Mouse (Mus musculus) lung, adult 2 months (tissue): ENCODE results near the gene Mob3a. TPM values are rescaled to one million over a fixed set of nuclear protein-coding genes. Genes with fewer than 3 reads are reported as not detected.

Experiments used
- DNase-seq: peaks from one replicate; pipeline ENCODE4 v3.0.0; 2022
- H3K4me1 ChIP-seq: fragments of 200-500 bp; 2 replicates; pipeline ENCODE4 v1.6.1; 2011; ENCODE audit warnings: low read length; ENCODE audit not compliant: control insufficient read depth, insufficient read depth
- H3K4me3 ChIP-seq: fragments of 200-500 bp; replicated peaks from 2 replicates; pipeline ENCODE3; 2011; ENCODE audit warnings: low read depth, mild to moderate bottlenecking, control low read depth, low read length; ENCODE audit errors: extremely low read depth
- CTCF ChIP-seq: fragments of 200-500 bp; IDR thresholded peaks from 2 replicates; pipeline ENCODE4 v1.5.1; 2011; ENCODE audit warnings: mild to moderate bottlenecking, low read length, control low read depth; ENCODE audit not compliant: insufficient read depth
- POLR2A ChIP-seq: fragments of 200-500 bp; IDR thresholded peaks from 2 replicates; pipeline ENCODE4 v1.6.1; 2011; ENCODE audit warnings: low read depth, mild to moderate bottlenecking, control low read depth, low read length, borderline replicate concordance; ENCODE audit errors: extremely low read depth
- WGBS: fragments of 180-500 bp; shearing (Covaris S2); methylation state at CpG from one replicate; pipeline ENCODE4 v1.1.7; 2018; 5-methylcytosine and 5-hydroxymethylcytosine counted together
- polyA plus RNA-seq: library from polyadenylated mRNA; depleted of rRNA; stranded (reverse); fragments of >200 nt; gene quantifications from 2 replicates; pipeline ENCODE4 v1.2.3, GENCODE M21; 2012

Gene Mob3a
- polyA plus RNA-seq, 1 experiment, result 52.4 TPM

- H3K4me1 ChIP-seq, result peaks cover 58% of the 10 kb centered on the region
- H3K4me3 ChIP-seq, result no peak overlapping the region
- no peak for TF ChIP-seq CTCF
- no peak for TF ChIP-seq POLR2A
- 62% methylated on average over 11 of the region's 11 CpGs for WGBS
- no peak for DNase-seq
Measured at GRCm38 (mm10) chr10:80671936-80672690, 29.7 kb downstream of the Mob3a start.

GRCm38 (mm10) chr10:80671251-80671650, 30.5 kb downstream of the Mob3a start:
- no peak for DNase-seq
- WGBS, result 76% methylated on average over 4 of the region's 4 CpGs
- TF ChIP-seq CTCF, result no peak
- TF ChIP-seq POLR2A, result no peak; the same call in 1 of the 2 replicates
- Histone ChIP-seq H3K4me1 (peaks cover 61% of the 10 kb centered on the region), H3K4me3 (no peak overlapping the region)

GRCm38 (mm10) chr10:80670531-80670930, 31.2 kb downstream of the Mob3a start:
- Histone ChIP-seq H3K4me1 (peaks cover 68% of the 10 kb centered on the region), H3K4me3 (no peak overlapping the region)
- no peak for DNase-seq
- 70% methylated on average over 2 of the region's 2 CpGs for WGBS
- TF ChIP-seq CTCF (no peak), POLR2A (no peak)

GRCm38 (mm10) chr10:80669737-80670485, 31.9 kb downstream of the Mob3a start:
- H3K4me1 ChIP-seq, result peaks cover 73% of the 10 kb centered on the region
- WGBS, result 65% methylated on average over 7 of the region's 7 CpGs
- H3K4me3 ChIP-seq, result no peak overlapping the region
- peak; percentile 76 for DNase-seq
- TF ChIP-seq CTCF (no peak), POLR2A (no peak; the same call in 1 of the 2 replicates)

GRCm38 (mm10) chr10:80669018-80669417, 32.8 kb downstream of the Mob3a start:
- H3K4me3 ChIP-seq, result no peak overlapping the region
- 67% methylated on average over 12 of the region's 12 CpGs for WGBS
- TF ChIP-seq CTCF (no peak), POLR2A (no peak)
- H3K4me1 ChIP-seq, result peaks cover 76% of the 10 kb centered on the region
- no peak for DNase-seq

- DNase-seq, result peak; percentile 41
- Histone ChIP-seq H3K4me1 (peaks cover 77% of the 10 kb centered on the region), H3K4me3 (no peak overlapping the region)
- 73% methylated on average over 11 of the region's 11 CpGs for WGBS
- TF ChIP-seq CTCF, result no peak
- no peak for TF ChIP-seq POLR2A
Measured at GRCm38 (mm10) chr10:80668614-80669013, 33.2 kb downstream of the Mob3a start.

- peaks cover 64% of the 10 kb centered on the region for H3K4me1 ChIP-seq
- no peak overlapping the region for H3K4me3 ChIP-seq
- DNase-seq, result no peak
- TF ChIP-seq POLR2A (no peak), CTCF (no peak)
- 60% methylated on average over 19 of the region's 19 CpGs for WGBS
Measured at GRCm38 (mm10) chr10:80666837-80667412, 34.9 kb downstream of the Mob3a start.

GRCm38 (mm10) chr10:80665981-80666733, 35.6 kb downstream of the Mob3a start:
- DNase-seq, result peak; percentile 33
- no peak overlapping the region for H3K4me3 ChIP-seq
- TF ChIP-seq CTCF (no peak), POLR2A (no peak)
- 51% methylated on average over 10 of the region's 10 CpGs for WGBS
- peaks cover 61% of the 10 kb centered on the region for H3K4me1 ChIP-seq

- Histone ChIP-seq H3K4me3 (no peak overlapping the region), H3K4me1 (peaks cover 57% of the 10 kb centered on the region)
- TF ChIP-seq POLR2A (no peak), CTCF (no peak)
- 35% methylated on average over 4 of the region's 4 CpGs for WGBS
- DNase-seq, result peak; percentile 42
Measured at GRCm38 (mm10) chr10:80665459-80665858, 36.3 kb downstream of the Mob3a start.
